Comparison of ENCODE assay signal across 22 mouse cellular contexts in genomic region chr11:24123991-24124390, GRCm38 (mm10). TPM values are rescaled to one million over a fixed set of nuclear protein-coding genes. Genes with fewer than 3 reads are reported as not detected.
"Had no signal": no experiment of that assay in that cellular context is flagged by ENCODE, and none has a peak within 500 bp of the region (broad histone marks: within the 10 kb centered on the region; RNA-seq: fewer than 3 reads in every experiment).

No protein-coding gene starts in this region.

- DNase-seq: kidney, adult 2 months; kidney, postnatal 14 days; layer of hippocampus, adult 9-11 months; layer of hippocampus, postnatal 36 days; left cerebral cortex, postnatal 4 days; lung, adult 18-20 months; retina, postnatal 1 day; right cerebral cortex, postnatal 14 days; thymus, adult 2 months; thymus, postnatal 25 days had no signal

- H3K27me3 ChIP-seq: intestine, embryonic 15.5 days; kidney, embryonic 15.5 days; limb, embryonic 13.5 days; neural tube, embryonic 13.5 days; stomach, embryonic 15.5 days had no signal

- H3K4me3 ChIP-seq: intestine, embryonic 15.5 days; kidney, embryonic 15.5 days; limb, embryonic 13.5 days; midbrain, embryonic 10.5 days; neural tube, embryonic 13.5 days; stomach, embryonic 15.5 days had no signal

- H3K9ac ChIP-seq: intestine, embryonic 15.5 days; kidney, embryonic 15.5 days; limb, embryonic 13.5 days; neural tube, embryonic 13.5 days; stomach, embryonic 15.5 days had no signal

- H3K27ac ChIP-seq: intestine, embryonic 15.5 days; kidney, embryonic 15.5 days; limb, embryonic 13.5 days; midbrain, embryonic 10.5 days; neural tube, embryonic 13.5 days; stomach, embryonic 15.5 days had no signal

- H3K36me3 ChIP-seq: intestine, embryonic 15.5 days; kidney, embryonic 15.5 days; midbrain, embryonic 10.5 days; stomach, embryonic 15.5 days had no signal

- H3K9me3 ChIP-seq: intestine, embryonic 15.5 days; kidney, embryonic 15.5 days; limb, embryonic 13.5 days; midbrain, embryonic 10.5 days; neural tube, embryonic 13.5 days; stomach, embryonic 15.5 days had no signal

- H3K4me2 ChIP-seq: intestine, embryonic 15.5 days; kidney, embryonic 15.5 days; limb, embryonic 13.5 days; neural tube, embryonic 13.5 days; stomach, embryonic 15.5 days had no signal

- ATAC-seq: intestine, embryonic 15.5 days; midbrain, embryonic 16.5 days had no signal

RNA-seq across cellular contexts. Expression of gene A830031A19Rik, which starts 49.1 kb away (rescaled TPM):
- polyA plus RNA-seq: intestine, embryonic 15.5 days; kidney, adult 2 months; kidney, embryonic 15.5 days; large intestine, adult 2 months; limb, embryonic 13.5 days; lung, embryonic 16.5 days; midbrain, embryonic 10.5 days; midbrain, embryonic 16.5 days; neural tube, embryonic 13.5 days; spleen, adult 2 months; stomach, embryonic 15.5 days; testis, adult 2 months; thymus, adult 2 months; urinary bladder, adult 2 months had no signal
